Mouse (Mus musculus) forebrain, embryonic 15.5 days (tissue): ENCODE measurements around the gene Litaf. TPM values are rescaled to one million over a fixed set of nuclear protein-coding genes. Genes with fewer than 3 reads are reported as not detected.
"Not testable (repeated sequence)": the region's sequence is repeated elsewhere in the genome, so short reads cannot be mapped to it uniquely, and the experiment has no call there.

Experiments
- ATAC-seq: fragments of 200-750 bp; cut with Nextera tagmentation; replicated peaks from 2 replicates; pipeline ENCODE4 v1.8.0; 2017; ENCODE audit warnings: mild to moderate bottlenecking, moderate TSS enrichment, moderate library complexity
- H3K27ac ChIP-seq: fragments of 300-500 bp; sonication (generic); replicated peaks from 2 replicates; pipeline ENCODE4 v1.5.1; 2015; ENCODE audit warnings: mild to moderate bottlenecking, inconsistent platforms
- H3K27me3 ChIP-seq: fragments of 300-500 bp; sonication (generic); 2 replicates; pipeline ENCODE4 v1.6.1; 2015; ENCODE audit warnings: inconsistent platforms
- H3K36me3 ChIP-seq: fragments of 300-500 bp; sonication (generic); 2 replicates; pipeline ENCODE4 v1.6.1; 2015; ENCODE audit warnings: mild to moderate bottlenecking, inconsistent platforms
- H3K4me1 ChIP-seq: fragments of 300-500 bp; sonication (generic); 2 replicates; pipeline ENCODE4 v1.6.1; 2015; ENCODE audit warnings: inconsistent platforms
- H3K4me2 ChIP-seq: fragments of 300-500 bp; sonication (generic); replicated peaks from 2 replicates; pipeline ENCODE4 v1.6.1; 2015; ENCODE audit warnings: mild to moderate bottlenecking, inconsistent platforms
- H3K4me3 ChIP-seq: fragments of 300-500 bp; sonication (generic); 2 replicates; pipeline ENCODE4 v1.5.1; 2015; ENCODE audit warnings: mild to moderate bottlenecking, inconsistent platforms
- H3K9ac ChIP-seq: fragments of 300-500 bp; sonication (generic); replicated peaks from 2 replicates; pipeline ENCODE4 v1.6.1; 2015; ENCODE audit warnings: mild to moderate bottlenecking, inconsistent platforms
- H3K9me3 ChIP-seq: fragments of 300-500 bp; sonication (generic); 2 replicates; pipeline ENCODE4 v1.6.1; 2016; ENCODE audit warnings: inconsistent platforms
- WGBS: fragments of 180-500 bp; shearing (Covaris S2); methylation state at CpG from one replicate; pipeline ENCODE4 v1.1.7; 2015; ENCODE audit warnings: mixed read lengths; 5-methylcytosine and 5-hydroxymethylcytosine counted together
- polyA plus RNA-seq: library from polyadenylated mRNA; unstranded; fragments of >200 nt; fragmentation: Nextera tagmentation; extraction: Ambion mirVana; gene quantifications from 2 replicates; pipeline ENCODE4 v1.2.1, GENCODE M21; 2015

Gene Litaf
- polyA plus RNA-seq, 1 experiment from 2014 or later = 48.5 TPM

DNA sequence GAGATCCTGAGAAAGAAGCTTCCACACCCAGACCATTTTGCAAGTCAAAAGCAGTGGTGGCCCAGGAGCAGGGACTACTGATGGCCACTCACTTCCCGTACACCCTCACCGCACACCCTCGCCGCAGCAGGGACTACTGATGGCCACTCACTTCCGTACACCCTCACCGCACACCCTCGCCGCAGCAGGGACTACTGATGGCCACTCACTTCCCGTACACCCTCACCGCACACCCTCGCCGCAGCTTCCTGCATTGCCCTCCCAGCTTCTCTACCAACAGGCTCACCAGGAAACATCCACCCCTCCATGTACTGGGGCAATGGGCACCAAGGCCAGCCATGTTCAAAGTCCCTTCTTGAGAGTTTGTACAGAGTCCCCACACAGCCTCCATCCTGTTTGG lies 107.7 kb downstream of the Litaf start:
- H3K4me3 ChIP-seq, H3K9me3 ChIP-seq, H3K36me3 ChIP-seq, H3K9ac ChIP-seq, H3K27me3 ChIP-seq, H3K4me2 ChIP-seq: not testable (repeated sequence)
- Histone ChIP-seq H3K27ac (peak overlapping the region; percentile 75), H3K4me1 (peaks cover 33% of the 10 kb centered on the region)
- 0 out of 2 replicates have a peak, but pooled peaks have one; percentile 9 for ATAC-seq
- WGBS = 92% methylated on average over 12 of the region's 12 CpGs

DNA sequence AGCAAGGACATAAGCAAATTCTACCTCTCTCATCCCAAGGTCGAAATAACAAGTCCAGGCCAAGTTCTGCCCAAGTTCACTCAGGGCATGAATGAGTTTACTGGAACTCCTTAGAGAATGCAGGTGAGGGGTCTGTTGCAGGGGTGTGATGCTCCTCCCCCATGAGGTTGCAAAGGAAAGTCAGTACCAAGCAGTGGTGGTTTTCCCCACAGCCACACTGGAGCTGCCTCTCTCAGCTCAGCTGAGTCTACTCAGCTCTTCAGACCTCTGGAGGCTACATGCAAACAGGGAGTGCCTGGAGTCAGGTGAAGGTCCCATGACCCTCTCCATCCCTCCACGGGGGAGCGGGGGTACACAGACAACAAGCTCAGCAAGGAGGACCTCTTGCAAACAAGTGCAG lies 108.2 kb downstream of the Litaf start:
- peak overlapping the region; percentile 75 for H3K27ac ChIP-seq
- no peak overlapping the region for H3K9ac ChIP-seq
- H3K4me2 ChIP-seq = no peak overlapping the region
- 74% methylated on average over 3 of the region's 3 CpGs for WGBS
- peaks cover 33% of the 10 kb centered on the region for H3K4me1 ChIP-seq
- 0 out of 2 replicates have a peak, but pooled peaks have one; percentile 21 for ATAC-seq
- no peaks in the 10 kb centered on the region for H3K27me3 ChIP-seq
- no peaks in the 10 kb centered on the region for H3K36me3 ChIP-seq
- H3K9me3 ChIP-seq = no peaks in the 10 kb centered on the region
- no peak overlapping the region for H3K4me3 ChIP-seq

DNA sequence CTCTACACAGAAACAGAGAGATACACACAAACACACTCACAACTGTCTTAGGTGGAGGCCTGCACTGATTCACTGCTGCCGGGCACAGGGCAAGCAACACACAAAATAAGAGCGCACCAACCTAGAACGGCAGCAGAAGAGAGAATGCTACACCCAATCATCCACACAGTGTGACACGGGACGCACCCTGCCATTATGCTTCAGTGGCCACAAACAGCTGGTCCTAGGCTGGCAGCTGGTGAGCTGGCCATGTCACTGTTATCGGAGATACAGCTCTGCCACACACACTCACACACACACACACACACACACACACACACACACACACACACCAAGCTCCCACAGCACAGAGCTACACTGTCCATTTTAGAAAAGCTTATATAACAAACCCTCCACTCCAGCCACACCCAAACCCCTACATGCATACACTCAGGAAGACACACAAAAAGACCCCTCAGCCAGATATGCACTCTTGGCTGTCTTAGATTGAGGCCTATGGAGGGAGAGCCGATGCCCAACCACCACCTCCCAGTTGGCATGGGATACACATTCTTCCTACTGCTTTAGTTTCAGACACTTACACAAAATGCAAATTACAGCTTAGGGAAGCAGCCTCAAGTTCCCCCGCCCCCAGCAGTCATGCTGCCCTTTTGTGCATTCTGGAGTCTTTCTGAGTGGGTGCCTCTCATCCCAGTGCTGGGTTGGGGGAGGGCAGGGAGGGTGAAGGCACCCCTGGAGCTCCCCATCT lies 108.8 kb downstream of the Litaf start:
- WGBS = 31% methylated on average over 8 of the region's 8 CpGs
- H3K9ac ChIP-seq = no peak overlapping the region

DNA sequence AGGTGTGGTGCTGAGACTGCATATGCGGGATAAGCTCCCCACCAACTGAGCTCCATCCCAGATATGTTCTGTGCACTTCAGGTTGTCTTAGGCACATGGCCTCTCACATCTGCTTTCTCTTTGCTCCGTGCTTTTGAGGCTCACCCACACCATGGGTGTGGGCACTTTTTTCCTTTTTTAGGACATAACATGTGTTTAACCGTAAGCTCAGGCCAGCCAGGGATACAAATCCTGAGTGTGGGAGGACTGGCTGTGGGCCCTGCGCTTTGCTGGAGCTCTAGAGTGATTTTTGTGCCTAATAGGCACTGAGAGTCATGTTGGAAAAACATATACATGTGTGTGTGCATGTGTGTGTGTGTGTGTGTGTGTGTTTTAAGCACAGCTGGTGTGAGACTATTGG lies 110.9 kb downstream of the Litaf start:
- H3K4me3 ChIP-seq = no peak overlapping the region
- H3K27ac ChIP-seq = no peak overlapping the region
- 90% methylated on average over 4 of the region's 4 CpGs for WGBS
- no peaks in the 10 kb centered on the region for H3K36me3 ChIP-seq
- H3K4me2 ChIP-seq = no peak overlapping the region
- H3K27me3 ChIP-seq = no peaks in the 10 kb centered on the region
- H3K9ac ChIP-seq = no peak overlapping the region
- ATAC-seq = no peak
- peaks cover 33% of the 10 kb centered on the region for H3K4me1 ChIP-seq
- H3K9me3 ChIP-seq = no peaks in the 10 kb centered on the region

More for the DNA sequence above, 108.8 kb downstream of the Litaf start:
- H3K27me3 ChIP-seq = no peaks in the 10 kb centered on the region
- H3K4me3 ChIP-seq = no peak overlapping the region
- peak overlapping the region; percentile 75 for H3K27ac ChIP-seq
- peaks cover 33% of the 10 kb centered on the region for H3K4me1 ChIP-seq
- peak; percentile 71 for ATAC-seq
- no peaks in the 10 kb centered on the region for H3K36me3 ChIP-seq
- H3K4me2 ChIP-seq = no peak overlapping the region
- H3K9me3 ChIP-seq = no peaks in the 10 kb centered on the region

DNA sequence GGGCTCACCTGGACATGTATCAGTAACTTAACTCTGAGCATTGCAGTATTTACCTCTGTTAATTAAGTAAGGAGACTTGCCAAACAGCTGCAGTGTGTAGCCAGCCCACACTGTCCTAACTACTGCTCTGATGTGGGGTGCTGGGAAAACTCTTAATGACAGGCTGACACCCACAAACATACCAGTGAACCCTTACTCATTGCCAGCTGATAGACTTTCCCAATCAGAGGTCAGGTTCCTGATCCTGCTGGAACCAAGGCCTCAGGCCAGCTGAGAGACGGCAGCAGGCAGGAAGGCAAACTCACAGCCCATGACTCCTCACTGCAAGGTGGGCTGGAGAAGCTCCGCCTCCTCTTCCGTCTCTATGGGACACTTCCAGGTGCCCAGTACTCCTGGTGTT lies 113.1 kb downstream of the Litaf start:
- WGBS = 87% methylated on average over 3 of the region's 3 CpGs
- no peak overlapping the region for H3K27ac ChIP-seq
- no peak overlapping the region for H3K4me2 ChIP-seq
- no peaks in the 10 kb centered on the region for H3K9me3 ChIP-seq
- H3K27me3 ChIP-seq = no peaks in the 10 kb centered on the region
- no peak overlapping the region for H3K9ac ChIP-seq
- no peak for ATAC-seq
- H3K4me3 ChIP-seq = no peak overlapping the region
- H3K36me3 ChIP-seq = no peaks in the 10 kb centered on the region
- H3K4me1 ChIP-seq = peaks cover 16% of the 10 kb centered on the region

DNA sequence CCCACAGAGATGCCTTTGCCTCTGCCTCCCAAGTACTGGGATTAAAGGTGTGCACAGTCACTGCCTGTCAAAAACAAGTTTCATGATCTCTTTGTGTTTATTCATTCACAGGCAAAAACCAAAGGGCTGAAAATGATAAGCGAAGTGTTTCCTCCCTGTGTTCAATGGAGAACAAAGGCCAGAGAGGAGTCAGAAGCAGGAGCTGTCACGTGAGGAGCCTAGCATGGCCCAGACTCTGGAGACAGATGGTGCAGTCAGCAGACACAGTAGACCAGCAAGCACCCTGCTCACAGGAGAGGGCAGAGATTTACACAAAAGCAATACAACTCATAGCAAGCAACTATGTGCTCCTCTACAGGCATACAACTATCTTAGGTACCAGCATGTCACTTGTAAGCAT lies 113.9 kb downstream of the Litaf start:
- WGBS = 55% methylated on average over 2 of the region's 2 CpGs
- Histone ChIP-seq H3K4me3 (no peak overlapping the region), H3K4me2 (no peak overlapping the region), H3K36me3 (no peaks in the 10 kb centered on the region), H3K9ac (no peak overlapping the region), H3K27ac (no peak overlapping the region), H3K4me1 (peaks cover 8% of the 10 kb centered on the region), H3K27me3 (no peaks in the 10 kb centered on the region), H3K9me3 (no peaks in the 10 kb centered on the region)
- no peak for ATAC-seq

DNA sequence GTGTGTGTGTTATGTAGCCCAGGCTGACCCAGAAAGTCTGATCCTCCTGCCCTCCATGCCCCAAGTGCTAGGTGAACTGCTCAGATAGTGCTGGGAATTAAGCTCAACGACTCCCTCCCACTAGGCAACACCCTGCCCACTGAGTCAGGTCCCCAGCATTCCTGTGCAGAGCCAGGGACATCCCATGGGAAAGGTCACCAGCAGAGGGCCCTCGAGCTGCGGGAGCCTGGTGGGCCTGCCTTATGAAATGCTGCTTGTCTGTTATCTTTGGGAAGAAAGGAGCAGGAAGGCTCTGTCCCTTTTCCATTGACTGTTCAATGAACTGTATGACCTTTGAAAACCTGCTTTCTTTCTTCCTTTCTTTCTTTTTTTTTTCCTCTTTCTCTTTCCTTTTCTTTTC lies 114.4 kb downstream of the Litaf start:
- no peaks in the 10 kb centered on the region for H3K9me3 ChIP-seq
- H3K27ac ChIP-seq = no peak overlapping the region
- no peaks in the 10 kb centered on the region for H3K36me3 ChIP-seq
- no peaks in the 10 kb centered on the region for H3K27me3 ChIP-seq
- 9% methylated on average over 3 of the region's 3 CpGs for WGBS
- H3K4me3 ChIP-seq = no peak overlapping the region
- H3K4me1 ChIP-seq = peaks cover 3% of the 10 kb centered on the region
- no peak overlapping the region for H3K4me2 ChIP-seq
- no peak for ATAC-seq
- H3K9ac ChIP-seq = no peak overlapping the region

DNA sequence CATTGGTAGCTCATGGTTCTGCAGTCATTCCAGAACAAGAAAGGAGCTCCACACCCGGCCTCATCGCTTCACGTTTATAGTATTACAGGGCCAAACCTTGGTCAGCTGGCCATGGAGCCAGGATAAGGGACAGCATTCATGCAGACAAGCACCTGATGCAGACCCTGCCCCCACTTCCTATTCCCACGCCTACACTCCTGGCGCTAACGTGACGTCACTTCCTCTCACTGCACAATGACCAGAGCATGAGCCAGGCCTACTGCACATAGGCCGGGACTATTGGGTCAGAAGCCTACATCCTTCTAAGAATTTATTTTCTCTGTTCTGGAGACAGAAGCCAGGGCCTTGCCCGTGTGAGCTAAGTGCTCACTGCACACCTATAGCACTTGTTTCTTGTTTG lies 115.4 kb downstream of the Litaf start:
- Histone ChIP-seq H3K36me3 (no peaks in the 10 kb centered on the region), H3K4me2 (no peak overlapping the region), H3K9ac (no peak overlapping the region), H3K27me3 (no peaks in the 10 kb centered on the region), H3K4me3 (no peak overlapping the region), H3K27ac (no peak overlapping the region), H3K9me3 (no peaks in the 10 kb centered on the region), H3K4me1 (no peaks in the 10 kb centered on the region)
- ATAC-seq = no peak
- WGBS = 90% methylated on average over 9 of the region's 9 CpGs

DNA sequence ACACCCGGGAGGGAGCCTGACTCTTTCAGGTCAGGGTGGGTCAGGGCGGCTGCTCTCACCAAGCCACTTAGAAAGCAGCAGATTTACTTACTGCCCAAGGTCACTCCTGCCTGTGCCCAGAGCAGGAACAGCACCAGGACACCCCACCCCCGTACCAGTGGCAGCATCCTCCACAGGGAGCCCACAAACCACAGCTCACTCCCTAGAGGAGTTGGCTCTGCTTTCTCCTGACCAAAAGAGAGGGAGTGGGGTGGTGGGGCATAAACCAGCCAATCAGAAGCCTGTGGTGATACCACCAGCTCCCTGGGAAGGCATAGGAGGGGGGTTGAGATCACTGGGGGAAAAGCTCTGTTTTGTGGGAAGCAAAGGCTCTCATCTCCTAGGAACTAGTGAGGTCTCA lies 118.2 kb downstream of the Litaf start:
- H3K36me3 ChIP-seq = no peaks in the 10 kb centered on the region
- no peak overlapping the region for H3K4me3 ChIP-seq
- no peaks in the 10 kb centered on the region for H3K27me3 ChIP-seq
- no peak overlapping the region for H3K9ac ChIP-seq
- no peaks in the 10 kb centered on the region for H3K4me1 ChIP-seq
- no peak overlapping the region for H3K27ac ChIP-seq
- no peak overlapping the region for H3K4me2 ChIP-seq
- WGBS = 26% methylated on average over 3 of the region's 3 CpGs
- ATAC-seq = no peak
- no peaks in the 10 kb centered on the region for H3K9me3 ChIP-seq

DNA sequence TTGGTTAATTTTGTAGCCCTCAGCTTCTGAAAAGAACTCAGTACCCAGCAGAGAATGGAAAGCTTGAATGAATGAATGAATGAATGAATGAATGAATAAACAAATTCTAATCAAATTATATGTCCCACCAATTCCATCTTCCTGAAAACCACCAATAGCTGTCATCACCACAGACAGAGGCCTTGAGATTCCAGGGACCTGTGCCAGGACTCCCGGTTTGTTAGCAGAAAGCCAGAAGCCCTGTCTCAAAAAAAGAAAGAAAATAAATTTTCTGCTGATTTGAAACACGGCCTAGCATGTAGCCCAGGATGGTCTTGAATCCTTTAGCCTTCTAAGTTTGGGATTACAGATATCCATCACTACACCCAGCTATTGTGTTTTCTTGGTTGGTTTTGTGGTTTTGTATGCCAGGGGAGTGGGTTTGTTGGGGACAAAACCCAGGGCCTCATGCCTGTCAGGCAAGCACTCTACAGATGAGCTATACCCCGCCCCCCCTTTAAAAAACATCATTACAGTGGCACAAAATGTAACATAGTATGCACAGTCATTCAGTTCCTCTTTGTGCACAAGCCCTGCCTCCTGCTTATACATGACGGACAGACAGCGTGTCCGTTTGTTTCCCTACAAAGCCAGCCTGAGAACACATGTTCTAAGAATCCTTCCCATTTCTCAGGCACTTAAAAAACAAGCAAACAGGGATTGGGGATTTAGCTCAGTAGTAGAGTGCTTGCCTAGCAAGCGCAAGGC lies 120.4 kb downstream of the Litaf start:
- no peaks in the 10 kb centered on the region for H3K9me3 ChIP-seq
- no peak overlapping the region for H3K27ac ChIP-seq
- H3K4me3 ChIP-seq = no peak overlapping the region
- no peak overlapping the region for H3K4me2 ChIP-seq
- H3K9ac ChIP-seq = no peak overlapping the region
- no peak for ATAC-seq
- H3K27me3 ChIP-seq = no peaks in the 10 kb centered on the region
- H3K4me1 ChIP-seq = no peaks in the 10 kb centered on the region
- 64% methylated on average over 7 of the region's 7 CpGs for WGBS
- H3K36me3 ChIP-seq = no peaks in the 10 kb centered on the region

DNA sequence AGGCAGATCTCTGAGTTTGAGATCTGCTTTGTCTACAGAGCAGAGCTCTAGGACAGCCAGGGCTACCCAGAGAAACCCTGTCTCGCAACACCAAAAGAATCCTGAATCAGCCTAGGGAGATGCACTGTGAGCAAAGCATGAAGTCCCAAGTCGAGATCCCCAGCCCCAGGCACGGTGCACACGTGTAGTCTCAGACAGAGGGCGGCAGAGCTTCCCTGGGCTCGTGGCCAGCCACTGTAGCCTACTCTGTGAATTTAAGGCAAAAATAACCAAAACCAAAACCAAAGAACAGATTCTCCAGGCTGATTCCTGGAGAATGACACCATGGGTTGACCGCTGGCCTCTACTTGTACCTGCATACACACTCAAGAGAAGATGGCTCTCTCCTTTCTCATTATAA lies 121.4 kb downstream of the Litaf start:
- Histone ChIP-seq H3K27ac (no peak overlapping the region), H3K36me3 (no peaks in the 10 kb centered on the region), H3K4me1 (no peaks in the 10 kb centered on the region), H3K9ac (no peak overlapping the region), H3K9me3 (no peaks in the 10 kb centered on the region), H3K4me2 (no peak overlapping the region), H3K27me3 (no peaks in the 10 kb centered on the region), H3K4me3 (no peak overlapping the region)
- 77% methylated on average over 7 of the region's 7 CpGs for WGBS
- ATAC-seq = no peak

DNA sequence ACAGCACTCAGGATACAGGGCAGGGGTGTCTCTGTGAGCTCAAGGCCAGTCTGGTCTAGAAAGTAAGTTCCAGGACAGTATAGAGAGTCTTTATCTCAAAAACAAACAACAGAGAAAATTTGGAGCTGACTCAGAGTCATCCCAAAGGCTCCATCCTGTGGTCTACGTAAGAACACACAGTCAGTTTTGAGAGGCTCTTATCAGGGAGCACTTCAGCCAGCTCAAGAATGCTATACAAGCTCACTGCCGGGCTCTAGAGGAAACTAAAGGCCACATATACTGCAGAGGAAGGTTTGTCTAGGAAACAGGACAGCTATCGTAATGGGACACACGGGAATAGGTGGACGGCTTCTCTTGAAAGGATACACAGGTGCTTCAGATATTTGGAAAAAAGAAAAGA lies 122.7 kb downstream of the Litaf start:
- 75% methylated on average over 5 of the region's 5 CpGs for WGBS
- Histone ChIP-seq H3K27ac (no peak overlapping the region), H3K4me2 (no peak overlapping the region), H3K36me3 (no peaks in the 10 kb centered on the region), H3K4me1 (no peaks in the 10 kb centered on the region), H3K4me3 (no peak overlapping the region), H3K27me3 (no peaks in the 10 kb centered on the region), H3K9ac (no peak overlapping the region), H3K9me3 (no peaks in the 10 kb centered on the region)
- ATAC-seq = no peak
